Mouse (Mus musculus) Patski (cell line): Measurements from ENCODE around the gene Qrfp. TPM values are rescaled to one million over a fixed set of nuclear protein-coding genes. Genes with fewer than 3 reads are reported as not detected.

Experiments used
- ATAC-seq: fragments of 100-300 bp; one replicate; pipeline ENCODE4 v1.8.0; 2021
- CTCF ChIA-PET: fragments of 350-600 bp; sonication (Branson Sonifier 250); formaldehyde crosslinking; loops from one replicate; lab custom pipeline; 2022; ENCODE audit warnings: inconsistent platforms; lab: Charles Lee
- POLR2A ChIA-PET: fragments of 350-600 bp; sonication (Branson Sonifier 250); formaldehyde crosslinking; loops from one replicate; lab custom pipeline; 2022; ENCODE audit warnings: antibody characterized with exemption, inconsistent platforms; lab: Charles Lee
- DNase-seq: peaks from one replicate; pipeline ENCODE4 v3.0.0-alpha.2; 2011; ENCODE audit warnings: low read depth, low spot score
- H3K27me3 ChIP-seq: fragments of 371-371 bp; one replicate; pipeline ENCODE4 v1.5.1; 2021
- CTCF ChIP-seq: fragments of 100-300 bp; IDR thresholded peaks from one replicate; pipeline ENCODE4 v1.5.1; 2021
- in situ Hi-C: fragments of 300-500 bp; cut with MboI; formaldehyde crosslinking; loops from 3 replicates; pipeline ENCODE4 v1.11.1; 2018; ENCODE audit warnings: low pct_unique_long_range_greater_than_20kb, mixed read lengths
- polyA plus RNA-seq: library from polyadenylated mRNA; unstranded; gene quantifications from one replicate; pipeline ENCODE4 v1.2.3, GENCODE M21; 2021

Gene Qrfp
- polyA plus RNA-seq, result not detected

DNA sequence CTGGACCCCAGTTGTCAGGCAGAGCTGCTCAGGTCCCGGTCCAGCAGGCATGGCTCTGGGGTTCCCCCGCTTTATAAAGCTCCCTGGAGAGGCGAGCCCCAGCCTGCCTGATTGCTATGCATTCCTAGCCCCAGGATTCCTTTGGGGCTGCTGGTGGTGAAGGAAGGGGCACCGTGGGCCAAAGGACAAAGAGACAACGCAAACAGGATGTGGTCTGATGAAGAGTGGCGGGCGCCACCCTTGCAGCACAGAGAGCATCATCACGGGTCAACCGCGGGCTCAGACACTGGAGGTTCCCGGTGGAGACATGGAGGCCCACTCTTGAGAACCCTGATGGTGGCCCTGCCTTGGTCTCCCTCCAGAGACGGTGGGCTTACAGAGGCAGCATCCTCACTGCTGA is at the start of gene Qrfp:
TSS of gene Qrfp (minus strand) at position 137 of the 400 bp plus-strand sequence.
- H3K27me3 ChIP-seq, result peaks cover 7% of the 10 kb centered on the region
- TF ChIP-seq CTCF, result no peak
- CTCF ChIA-PET, result no interaction called here
- POLR2A ChIA-PET, result interaction anchor here (0.6 kb wide), 1 partner anchor 50 kb away, joined by 3 read pairs; no protein-coding TSS in a partner anchor
- ATAC-seq, result no peak
- in situ Hi-C loops, result no loop called here
- DNase-seq, result no peak

DNA sequence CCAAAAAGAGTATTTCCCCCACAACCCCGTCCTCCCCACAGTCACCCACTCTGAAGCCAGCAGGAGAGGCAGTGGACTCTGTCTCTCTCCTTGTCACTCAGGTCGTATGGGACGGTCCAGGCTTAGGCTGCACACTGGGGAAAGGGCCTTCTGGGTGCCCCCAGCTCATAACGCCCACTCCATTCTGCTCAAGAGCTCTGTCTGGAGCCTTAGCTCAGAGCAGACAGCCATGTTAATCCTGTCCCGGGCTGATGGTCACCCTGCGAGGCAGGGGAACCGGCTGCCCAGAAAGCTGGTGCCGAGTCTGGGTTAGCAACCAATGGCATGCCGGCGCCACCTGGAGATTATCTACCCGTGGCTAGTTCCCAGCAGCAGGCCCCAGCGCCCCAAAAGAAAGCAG is 48.1 kb upstream of the Qrfp start:
- ChIA-PET POLR2A (interaction anchor here (0.6 to 0.8 kb wide), 2 partner anchors 26 to 77 kb away, joined by 3 read pairs; no protein-coding TSS in a partner anchor), CTCF (interaction anchor here (1.2 to 1.6 kb wide), 3 partner anchors 9 to 49 kb away, joined by 3 read pairs; no protein-coding TSS in a partner anchor)
- in situ Hi-C loops, result no loop called here
- peaks cover 36% of the 10 kb centered on the region for H3K27me3 ChIP-seq
- DNase-seq (no peak), ATAC-seq (no peak)
- no peak for TF ChIP-seq CTCF

DNA sequence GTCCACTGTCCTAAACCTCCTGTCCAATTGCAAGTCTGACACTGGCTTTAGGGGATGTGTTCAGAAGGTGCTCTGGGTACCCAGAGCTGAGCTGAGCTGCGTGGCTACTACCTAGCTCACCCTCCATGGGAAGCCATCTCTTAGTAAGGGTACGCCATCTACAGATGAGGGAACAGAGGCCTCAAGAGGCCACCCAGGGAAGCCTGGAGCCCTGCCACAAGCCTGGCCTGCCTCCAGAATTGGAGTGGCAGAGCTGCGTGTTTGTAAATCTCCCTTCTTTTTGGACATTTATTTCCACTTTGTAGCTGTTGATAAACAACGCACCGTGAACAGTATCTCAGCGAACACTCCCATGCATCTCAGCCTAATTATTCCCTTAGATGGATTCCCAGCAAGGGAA is 46.8 kb upstream of the Qrfp start:
- DNase-seq (no peak), ATAC-seq (no peak)
- POLR2A ChIA-PET, result no interaction called here
- in situ Hi-C loops, result no loop called here
- H3K27me3 ChIP-seq, result peaks cover 32% of the 10 kb centered on the region
- TF ChIP-seq CTCF, result no peak
- CTCF ChIA-PET, result interaction anchor here (1.6 kb wide), 1 partner anchor 48 kb away, joined by 3 read pairs; no protein-coding TSS in a partner anchor

DNA sequence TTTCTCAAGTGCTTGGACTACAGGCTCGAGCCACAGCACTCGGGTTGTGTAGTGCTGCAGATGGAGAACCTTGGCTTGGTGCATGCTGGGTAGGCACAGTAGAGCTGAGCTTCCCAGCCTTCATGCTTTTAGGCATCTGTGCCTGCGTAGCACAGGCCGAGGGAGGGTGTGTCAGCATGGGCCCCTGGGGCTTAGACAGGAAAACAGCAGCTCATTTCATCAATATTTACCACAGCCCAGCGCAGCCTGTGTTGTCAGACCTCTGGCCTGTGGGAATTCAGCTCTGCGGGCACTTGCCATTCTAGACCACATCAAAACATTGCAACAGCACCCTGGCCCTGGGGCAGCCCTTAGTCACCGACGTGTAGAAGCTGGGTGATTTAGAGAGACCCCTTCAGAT is 45.6 kb upstream of the Qrfp start:
- in situ Hi-C loops, result no loop called here
- no peak for ATAC-seq
- H3K27me3 ChIP-seq, result peaks cover 36% of the 10 kb centered on the region
- POLR2A ChIA-PET, result no interaction called here
- TF ChIP-seq CTCF, result no peak
- DNase-seq, result no peak
- CTCF ChIA-PET, result no interaction called here

DNA sequence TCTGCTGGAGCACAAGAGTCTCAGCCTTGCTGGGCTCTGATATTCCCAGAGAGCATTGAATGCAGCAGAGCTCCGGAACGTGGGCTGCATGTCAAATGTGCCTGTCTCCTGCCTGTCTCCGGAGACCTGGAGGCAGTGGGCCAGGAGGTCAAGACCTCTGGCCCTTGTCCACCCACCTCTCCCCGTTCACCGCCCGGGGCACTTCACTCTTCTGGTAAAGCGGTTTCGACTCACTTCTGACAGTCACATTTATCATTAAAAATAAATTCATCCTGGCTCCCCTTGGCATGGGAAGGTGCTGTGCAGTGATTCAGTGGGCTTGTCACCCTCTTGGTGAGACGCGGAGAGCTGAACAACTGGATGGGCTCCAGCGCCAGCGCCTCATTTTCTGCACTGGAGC is 39.8 kb upstream of the Qrfp start:
- ATAC-seq (no peak), DNase-seq (no peak)
- ChIA-PET POLR2A (no interaction called here), CTCF (interaction anchor here (0.9 to 1.4 kb wide), 2 partner anchors 9 to 139 kb away, joined by 3 read pairs; no protein-coding TSS in a partner anchor)
- TF ChIP-seq CTCF, result no peak
- H3K27me3 ChIP-seq, result peaks cover 42% of the 10 kb centered on the region
- in situ Hi-C loops, result no loop called here

DNA sequence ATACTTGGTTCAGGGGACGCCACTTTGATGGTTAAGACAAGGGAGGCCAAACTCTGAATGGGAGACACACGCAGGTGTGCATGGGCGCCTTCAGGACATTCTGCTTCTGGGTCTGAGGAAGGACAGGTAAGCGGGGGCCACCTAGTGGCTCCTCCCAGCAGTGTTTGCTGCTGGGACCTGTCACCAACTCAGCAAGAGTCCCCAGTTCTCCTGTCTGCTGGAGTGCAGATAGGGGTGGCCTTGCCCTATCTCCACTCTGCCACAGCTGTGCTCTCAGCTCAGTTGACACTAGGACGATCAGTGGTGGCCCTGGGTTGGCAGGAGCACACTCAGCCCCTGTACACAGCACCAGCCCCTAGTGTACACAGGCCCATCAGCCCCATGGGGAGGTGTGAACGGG is 37.5 kb upstream of the Qrfp start:
- CTCF ChIA-PET, result interaction anchor here (0.9 to 1.4 kb wide), 4 partner anchors 12 to 164 kb away, joined by 3 to 4 read pairs (median 3); no protein-coding TSS in a partner anchor
- no peak for TF ChIP-seq CTCF
- peaks cover 59% of the 10 kb centered on the region for H3K27me3 ChIP-seq
- POLR2A ChIA-PET, result interaction anchor here (0.6 kb wide), 1 partner anchor 156 kb away, joined by 3 read pairs; no protein-coding TSS in a partner anchor
- ATAC-seq (no peak), DNase-seq (no peak)
- in situ Hi-C loops, result no loop called here

DNA sequence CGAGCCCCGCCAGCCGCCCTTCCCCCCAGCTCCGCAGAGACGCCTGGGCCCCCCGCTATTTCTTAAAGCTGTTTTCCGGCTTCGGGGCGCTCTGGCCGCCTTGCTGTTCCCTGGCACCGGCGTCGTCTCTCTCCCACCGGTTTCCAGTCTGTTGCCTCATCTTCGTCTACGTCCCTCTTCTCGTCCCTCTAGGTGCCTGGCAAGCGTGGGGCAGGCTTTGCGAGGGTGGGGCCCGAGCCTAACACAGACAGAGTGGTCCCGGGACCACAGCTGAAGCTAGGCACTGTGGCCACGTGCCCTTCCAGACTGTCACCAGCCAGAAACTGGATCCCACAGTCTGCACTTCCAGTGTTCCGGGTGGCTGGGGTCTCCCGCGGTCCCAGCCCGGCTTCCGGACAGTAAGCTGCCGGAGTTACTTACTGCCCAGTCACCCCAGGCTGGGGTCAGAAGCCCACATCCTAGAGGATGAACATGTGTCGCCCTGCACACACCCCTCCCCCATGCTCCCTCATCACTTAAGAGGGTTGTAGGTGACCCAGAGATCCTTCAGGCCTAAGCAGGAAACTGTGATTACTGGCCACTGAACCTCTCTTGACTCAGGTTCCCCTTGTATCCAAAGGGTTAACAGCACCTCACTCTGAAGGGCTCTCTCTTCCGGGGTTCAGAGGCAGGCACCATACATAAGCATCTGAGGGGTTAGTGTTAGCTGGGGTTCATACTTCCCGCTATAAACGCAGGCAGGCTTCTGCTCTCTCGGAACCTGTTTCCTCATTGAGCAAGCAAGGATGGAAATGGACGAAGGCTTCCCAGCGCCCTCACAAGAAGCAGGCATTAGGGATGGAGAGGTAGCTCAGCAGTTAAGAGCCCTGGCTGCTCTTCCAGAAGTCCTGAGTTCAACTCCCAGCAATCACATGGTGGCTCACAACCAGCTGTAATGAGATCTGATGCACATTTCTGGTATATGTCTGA is 36.6 kb upstream of the Qrfp start:
- no peak for DNase-seq
- no peak for ATAC-seq
- POLR2A ChIA-PET, result no interaction called here
- H3K27me3 ChIP-seq, result peaks cover 57% of the 10 kb centered on the region
- TF ChIP-seq CTCF, result no peak
- CTCF ChIA-PET, result interaction anchor here (0.9 to 1.4 kb wide), 3 partner anchors 13 to 163 kb away, joined by 3 to 4 read pairs (median 3); no protein-coding TSS in a partner anchor
- in situ Hi-C loops, result no loop called here

DNA sequence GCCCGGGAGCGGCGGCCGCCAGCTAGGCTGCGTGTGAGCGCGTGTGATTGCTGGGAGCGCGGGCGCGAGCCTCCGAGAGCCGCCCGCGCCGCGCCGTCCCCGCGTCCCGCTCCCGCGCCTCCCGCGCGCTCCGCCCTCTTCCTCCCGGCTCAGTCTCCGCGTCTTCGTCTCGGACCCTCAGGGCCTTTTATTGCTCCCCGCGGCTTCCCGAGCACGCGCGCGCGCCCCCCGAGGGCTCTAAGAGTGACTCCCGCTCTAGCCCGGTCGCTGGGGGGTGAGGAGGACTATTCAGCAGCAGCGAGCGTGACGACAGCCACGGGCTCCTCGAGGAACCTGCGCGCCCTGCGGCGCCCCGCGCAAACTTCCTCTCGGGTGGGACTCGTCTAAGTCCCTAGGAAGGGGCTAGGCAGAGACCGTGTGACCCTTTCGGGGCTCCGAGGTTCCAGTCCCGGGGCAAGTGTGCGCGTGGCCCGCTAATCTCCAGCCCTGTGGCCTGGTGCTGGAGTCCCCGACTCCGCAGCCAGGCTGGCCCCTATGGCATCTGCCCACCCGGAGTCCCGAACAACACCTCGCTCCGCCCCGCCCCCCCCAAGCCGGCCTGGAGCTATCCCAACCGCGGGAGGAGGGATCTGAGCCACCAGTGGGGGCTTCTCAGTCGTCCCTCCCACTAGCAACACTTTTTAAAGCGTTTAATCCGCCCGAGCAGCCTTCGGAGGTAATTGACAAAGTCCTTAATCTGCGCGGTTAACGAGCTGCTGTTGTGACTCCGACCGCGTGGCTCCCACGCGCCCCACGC is 35.7 kb upstream of the Qrfp start, which contains the start of gene Fibcd1:
TSS of gene Fibcd1 (minus strand) at position 110 of the 796 bp plus-strand sequence.
- no peak for DNase-seq
- in situ Hi-C loops, result no loop called here
- no peak for ATAC-seq
- ChIA-PET POLR2A (no interaction called here), CTCF (no interaction called here)
- H3K27me3 ChIP-seq, result peaks cover 60% of the 10 kb centered on the region
- TF ChIP-seq CTCF, result no peak

DNA sequence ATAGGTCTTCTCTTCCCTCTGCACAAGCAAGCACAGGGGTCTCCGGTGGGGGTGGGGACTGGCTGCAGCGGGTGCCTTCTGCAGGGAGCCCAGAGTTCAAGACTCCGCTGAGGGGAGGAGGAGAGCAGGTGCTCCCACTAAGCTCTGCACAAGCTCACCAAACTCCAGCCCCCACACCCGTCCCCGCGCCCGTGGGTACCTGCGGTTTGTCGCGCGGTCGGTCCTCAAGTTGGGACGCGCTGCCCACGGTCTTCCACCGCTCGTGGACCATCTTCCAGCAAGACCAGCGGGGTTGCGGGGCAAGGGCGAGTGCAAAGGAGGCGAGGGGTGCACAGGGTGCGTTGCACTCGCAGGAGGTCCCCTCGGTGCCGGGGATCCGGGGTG is 35.1 kb upstream of the Qrfp start:
- ChIA-PET CTCF (no interaction called here), POLR2A (interaction anchor here (1.1 kb wide), 1 partner anchor 30 kb away, joined by 3 read pairs; no protein-coding TSS in a partner anchor)
- TF ChIP-seq CTCF, result no peak
- H3K27me3 ChIP-seq, result peaks cover 62% of the 10 kb centered on the region
- no peak for DNase-seq
- in situ Hi-C loops, result no loop called here
- ATAC-seq, result no peak

DNA sequence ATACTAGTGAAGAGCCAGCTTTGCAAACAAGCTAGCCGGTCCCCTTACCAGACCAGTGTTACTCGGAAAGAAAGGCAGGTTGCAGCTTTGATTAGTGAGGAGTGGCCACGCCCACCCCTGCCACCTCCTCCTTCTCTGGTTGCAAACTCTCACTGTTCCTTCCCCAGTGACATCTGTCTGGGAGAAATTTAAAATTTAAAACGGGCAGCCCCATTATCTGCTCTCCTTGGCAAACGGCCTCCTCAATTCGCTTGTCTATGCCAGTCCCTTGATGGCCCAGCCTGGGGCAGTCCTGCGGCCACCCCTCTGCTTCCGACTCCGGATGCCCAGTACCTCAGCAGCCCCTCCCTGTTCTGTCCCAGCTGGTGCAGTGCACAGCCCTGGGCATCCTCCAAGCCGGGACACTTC is 34.4 kb upstream of the Qrfp start:
- no peak for TF ChIP-seq CTCF
- no peak for ATAC-seq
- ChIA-PET CTCF (no interaction called here), POLR2A (interaction anchor here (1.1 kb wide), 1 partner anchor 29 kb away, joined by 3 read pairs; no protein-coding TSS in a partner anchor)
- no peak for DNase-seq
- peaks cover 66% of the 10 kb centered on the region for H3K27me3 ChIP-seq
- in situ Hi-C loops, result no loop called here
